Mouse (Mus musculus) right cerebral cortex, adult 2 months (tissue): ENCODE results near the gene Fas.

Source experiments
- DNase-seq, 2 experiments: peaks; one replicate each; pipeline ENCODE4 v3.0.0; 2021 to 2022; ENCODE audit warnings: low spot score in 2 of 2

Gene Fas

DNA sequence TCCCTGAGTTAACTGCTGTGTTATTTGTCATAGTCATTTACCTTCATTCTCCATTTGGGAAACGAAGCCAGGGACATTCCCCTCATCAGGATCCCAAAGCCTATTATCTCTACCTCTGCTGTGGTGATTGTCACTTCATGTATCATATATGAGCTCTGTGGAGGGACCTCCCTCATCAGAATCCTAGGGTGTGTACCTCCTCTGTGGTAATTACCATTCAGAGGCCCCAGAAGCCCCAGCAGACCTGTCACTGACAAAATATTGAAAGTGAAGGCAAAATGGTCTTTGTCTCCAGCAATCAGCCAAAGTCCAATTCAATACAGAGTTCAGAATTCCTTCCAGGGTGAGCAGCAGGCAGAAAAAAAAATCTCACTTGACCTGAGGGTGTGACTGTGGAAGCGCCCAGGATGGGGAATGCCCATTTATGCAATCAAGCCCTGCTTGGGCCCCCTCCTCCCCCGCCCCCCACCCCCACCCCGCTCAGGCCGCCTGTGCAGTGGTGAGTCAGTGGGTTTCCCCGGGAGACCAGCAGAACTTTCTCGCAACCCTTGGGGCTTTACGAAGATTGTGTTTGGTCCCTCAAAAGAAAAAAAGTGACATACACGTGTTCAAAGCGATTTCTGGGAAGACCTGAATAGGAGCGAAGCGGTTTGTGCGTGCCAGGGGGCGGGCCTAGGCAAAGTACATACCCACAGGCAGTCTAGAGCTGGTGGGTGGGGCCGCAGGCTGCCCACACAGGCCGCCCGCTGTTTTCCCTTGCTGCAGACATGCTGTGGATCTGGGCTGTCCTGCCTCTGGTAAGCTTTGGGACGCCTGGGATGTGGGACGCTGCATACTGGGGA is at the start of gene Fas:
Fas (plus strand) TSS at position 719 of the 842 bp plus-strand sequence.
- DNase-seq, result peak; percentile 6 to 13

DNA sequence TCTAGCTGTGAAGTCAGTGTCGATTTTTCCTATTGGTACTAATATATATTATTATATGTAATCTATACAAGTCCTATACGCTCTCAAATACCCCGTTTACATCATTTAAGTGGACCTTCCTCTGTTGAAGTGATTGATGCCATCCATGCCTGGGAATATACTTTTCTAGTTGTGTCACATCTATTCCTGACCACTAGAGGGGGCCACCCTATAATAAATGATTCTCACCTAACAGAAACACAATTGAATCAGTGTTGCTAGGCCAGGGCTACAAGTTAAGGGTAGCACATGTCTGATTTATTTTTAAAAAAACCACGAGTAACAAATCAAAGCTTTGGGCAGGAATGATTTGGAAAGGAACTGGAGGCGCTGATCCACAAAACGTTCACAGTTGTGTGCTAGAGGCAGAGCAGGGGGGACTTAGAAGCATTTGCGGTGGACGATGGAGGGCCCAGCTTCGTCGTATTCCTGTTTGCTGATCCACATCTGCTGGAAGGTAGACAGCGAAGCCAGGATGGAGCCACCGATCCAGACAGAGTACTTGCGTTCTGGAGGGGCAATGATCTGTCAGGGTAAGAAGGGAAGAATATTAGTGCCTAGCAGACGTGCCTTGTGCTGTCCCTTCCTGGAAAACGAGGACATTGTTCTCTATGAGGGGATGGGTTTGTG is 49.1 kb upstream of the Fas start:
- no peak for DNase-seq

DNA sequence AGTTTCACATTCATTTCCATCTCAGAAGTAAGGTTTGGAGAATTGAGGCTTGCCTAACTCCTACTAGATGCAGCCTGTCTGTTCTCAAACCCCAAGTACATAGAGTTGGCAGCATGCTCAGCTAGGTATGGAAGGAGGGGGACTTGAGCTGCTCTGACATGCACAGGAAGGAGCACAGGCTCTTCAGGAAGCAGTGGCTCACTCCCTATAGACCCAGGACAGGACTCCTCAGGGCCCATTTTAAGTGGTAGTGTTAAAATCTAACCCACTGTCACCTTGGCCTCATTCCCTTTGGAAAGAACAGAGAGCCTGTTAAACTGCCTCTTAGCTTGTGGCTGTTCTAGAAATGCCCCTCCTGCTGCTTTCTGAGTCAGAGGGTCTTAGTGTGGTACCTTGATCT is 47.5 kb upstream of the Fas start:
- DNase-seq, result no peak

DNA sequence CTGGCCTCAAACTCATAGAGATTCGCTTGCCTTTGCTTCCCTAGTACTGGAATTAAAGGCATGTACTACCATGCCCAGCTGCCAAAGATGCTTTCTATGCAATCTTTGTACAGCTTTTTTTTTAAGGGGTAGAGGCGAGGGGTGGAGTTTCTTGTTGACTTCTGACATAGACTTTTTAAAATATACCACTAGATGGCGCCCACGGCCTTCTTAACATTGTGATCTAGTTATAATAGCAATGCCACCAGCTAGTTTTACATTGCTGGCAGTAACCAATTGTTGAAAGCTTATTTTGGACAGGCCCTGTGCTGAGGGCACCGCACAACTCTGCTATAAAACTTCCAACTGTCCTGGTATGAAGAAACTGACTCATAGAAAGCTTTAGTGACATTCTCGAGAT is 46.4 kb upstream of the Fas start:
- DNase-seq, result peak in 1 of 2 experiments; percentile 71

DNA sequence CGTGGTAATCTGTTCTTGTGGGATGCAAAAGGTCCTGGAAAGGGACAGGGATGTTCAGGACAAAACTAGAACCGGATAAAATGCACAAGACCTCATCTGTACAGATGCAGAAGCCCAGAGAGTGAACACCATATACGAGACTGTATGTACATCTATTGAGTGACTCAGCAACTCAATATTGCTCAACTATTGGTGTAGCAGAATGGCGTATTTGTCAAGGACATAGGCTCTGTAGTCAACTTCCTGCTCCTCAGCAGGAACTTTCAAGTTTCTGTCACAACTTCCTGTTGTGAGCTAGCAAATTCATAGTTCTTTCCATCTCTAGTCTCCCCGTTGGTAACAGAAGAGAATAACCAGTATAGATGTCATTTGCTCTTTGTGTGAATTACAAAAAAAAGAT is 41.9 kb upstream of the Fas start:
- no peak for DNase-seq

DNA sequence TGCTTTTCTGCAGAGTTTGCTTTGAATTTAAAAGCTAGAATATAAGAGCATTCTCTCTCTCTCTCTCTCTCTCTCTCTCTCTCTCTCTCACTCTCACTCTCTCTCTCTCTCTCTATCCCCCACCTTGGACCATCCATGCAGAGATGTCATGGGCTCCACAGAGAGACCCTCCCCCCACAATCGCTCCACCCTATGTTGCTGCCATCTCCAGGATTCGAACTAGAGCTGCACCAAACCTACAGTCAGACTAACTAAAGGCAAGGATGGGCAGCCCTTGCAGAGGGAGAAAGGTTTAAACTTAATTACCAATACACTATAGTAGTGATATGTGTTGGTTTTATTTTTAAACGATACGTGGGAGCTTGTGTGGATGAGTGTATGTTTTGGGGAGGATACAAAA is 39.8 kb upstream of the Fas start:
- DNase-seq, result no peak

DNA sequence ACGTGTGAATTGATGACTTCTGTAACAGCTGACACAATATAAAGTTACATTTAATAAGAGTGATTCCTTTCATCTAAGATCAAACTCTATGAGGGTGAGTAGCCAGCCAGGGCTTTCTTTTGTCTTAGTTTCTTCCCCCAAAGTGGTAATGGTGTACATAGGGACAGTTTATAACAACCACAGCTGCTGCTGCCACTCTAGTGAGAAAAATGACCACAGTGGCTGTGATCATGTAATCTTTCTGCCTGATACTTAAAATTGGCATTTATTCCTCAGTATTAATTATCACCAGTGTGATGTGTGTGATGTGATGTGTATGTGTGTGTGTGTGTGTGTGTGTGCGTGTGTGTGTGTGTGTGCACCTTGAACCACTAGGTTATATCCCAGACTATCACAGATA is 38.6 kb upstream of the Fas start:
- no peak for DNase-seq

DNA sequence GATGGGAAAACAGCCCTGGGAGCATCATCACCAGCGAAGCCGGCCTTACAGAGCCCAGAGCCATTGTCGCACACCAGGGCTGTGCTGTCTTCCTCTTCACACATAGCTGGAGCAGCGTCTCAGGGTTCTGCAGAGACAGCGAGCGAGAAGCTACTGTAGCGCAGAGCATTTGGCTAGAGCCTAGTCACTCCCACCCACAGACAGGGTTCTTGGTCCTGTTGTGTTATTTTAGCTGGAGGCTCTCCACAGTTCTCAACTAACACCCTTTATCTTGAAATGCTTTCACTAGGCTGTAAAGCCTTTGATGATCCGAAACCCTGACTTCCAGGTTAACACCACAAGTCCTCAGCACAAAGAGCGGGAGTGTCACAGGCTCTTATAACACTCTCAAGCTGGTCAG is 38.0 kb upstream of the Fas start:
- no peak for DNase-seq

DNA sequence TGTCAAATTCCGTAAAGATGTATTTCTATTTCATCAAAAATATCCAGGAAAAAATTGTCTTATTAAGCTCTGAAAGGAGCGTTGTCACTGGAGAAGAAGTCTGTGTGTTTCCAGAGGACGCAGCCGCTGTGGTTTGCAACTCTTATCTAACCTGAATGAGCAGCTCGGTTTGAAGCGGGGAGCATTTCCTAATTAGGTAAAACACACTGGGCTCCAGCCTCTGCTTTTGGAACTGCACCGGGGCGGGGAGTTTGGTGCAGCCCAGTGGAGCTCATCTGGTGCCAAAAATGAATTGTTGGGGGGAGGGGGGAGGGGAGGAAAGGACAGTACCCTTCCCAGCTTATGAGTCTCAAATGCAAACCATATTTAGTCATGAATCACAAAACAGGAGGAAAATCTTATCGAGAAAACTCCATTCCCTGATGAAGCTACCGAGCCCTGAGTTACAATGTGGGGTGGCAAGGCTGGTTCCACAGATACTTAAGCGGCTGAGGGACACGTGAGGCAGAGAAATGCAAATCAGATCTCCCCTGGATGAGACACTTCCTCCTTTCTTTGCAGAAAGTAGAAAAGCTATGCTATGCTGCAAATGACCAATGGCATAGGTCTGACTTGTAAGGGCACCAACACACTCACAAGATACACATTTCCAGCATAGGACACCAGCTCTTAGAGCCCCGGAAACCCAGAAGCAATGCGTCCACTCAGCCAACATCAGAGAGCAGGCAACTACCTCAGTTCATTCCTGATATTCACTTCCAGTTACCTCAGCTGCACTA is 36.2 kb upstream of the Fas start:
- no peak for DNase-seq

DNA sequence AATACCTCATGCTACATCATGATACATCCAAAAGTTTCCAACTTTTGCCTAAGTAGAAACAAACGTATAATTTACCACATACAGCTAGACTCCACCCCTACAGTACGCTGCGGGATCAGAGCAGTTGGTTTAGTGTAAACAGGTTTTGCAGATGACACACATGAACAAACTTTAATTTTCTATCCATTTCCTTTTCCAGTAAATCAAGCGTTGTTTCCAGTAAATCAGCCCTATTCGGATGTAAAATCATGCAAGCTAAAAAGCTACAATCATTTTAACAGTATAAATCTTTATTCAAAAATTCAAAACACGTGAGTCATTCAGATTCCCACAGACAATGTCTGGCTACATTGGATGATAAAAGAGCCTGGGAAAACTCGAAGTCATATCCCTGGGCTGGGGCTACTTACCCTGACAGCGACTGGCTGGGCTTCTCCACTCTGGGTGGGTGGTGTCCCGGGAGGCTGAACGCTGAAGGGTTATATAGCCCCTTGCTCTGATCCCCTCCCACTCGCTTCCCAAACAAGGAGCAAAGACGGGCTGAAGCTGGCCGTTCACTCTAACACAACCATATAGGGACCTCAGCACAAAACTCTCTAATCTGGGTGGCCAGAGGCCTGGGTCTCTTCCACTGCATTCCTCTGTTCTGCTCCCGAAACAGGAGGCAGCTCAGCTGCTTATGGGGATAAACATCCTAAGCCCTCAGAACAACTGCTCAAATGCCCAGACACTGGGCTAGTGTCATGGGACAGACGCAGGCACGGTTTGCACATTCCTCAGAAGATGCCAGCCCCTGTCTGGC is 35.4 kb upstream of the Fas start, which contains the start of gene Acta2:
Acta2 (minus strand) TSS at position 711 of the 802 bp plus-strand sequence.
- no peak for DNase-seq

DNA sequence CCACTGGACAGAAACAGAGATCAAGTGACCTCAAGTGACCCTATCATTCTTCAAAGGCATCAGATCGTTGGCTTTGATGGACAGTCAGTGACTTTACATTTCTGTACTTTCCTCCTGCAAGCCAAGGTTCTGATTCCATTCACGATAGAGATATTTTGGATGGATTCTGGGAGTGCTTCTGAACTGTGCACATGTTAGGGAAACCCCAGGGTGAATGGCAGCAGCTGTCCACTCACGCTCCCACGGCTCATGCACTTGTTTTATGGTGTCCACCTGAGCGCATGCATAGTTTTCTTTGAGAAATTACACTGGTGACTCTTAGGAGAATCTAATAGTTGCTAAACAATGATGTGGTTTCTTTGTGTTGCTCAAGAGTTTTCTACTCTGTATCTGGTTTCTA is 34.3 kb upstream of the Fas start:
- DNase-seq, result no peak

DNA sequence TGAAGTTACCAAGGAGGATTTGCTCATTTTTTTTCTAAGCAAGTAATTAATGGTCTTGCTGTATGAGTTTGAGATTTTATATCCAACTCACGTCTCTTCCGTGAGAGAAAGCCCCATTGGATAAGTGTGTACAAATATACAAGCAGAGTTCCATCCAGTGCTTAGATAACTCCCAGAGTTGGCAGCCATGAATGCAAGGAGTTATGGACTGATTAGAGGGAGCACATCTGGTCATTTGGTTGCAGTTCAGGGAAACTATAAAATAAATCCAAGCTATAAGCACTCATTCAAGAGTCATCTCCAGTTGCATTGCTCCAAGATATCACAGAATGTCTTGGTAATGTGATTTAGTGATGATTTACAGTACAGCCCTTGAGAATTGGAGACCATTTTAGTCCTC is 33.5 kb upstream of the Fas start:
- DNase-seq, result no peak

DNA sequence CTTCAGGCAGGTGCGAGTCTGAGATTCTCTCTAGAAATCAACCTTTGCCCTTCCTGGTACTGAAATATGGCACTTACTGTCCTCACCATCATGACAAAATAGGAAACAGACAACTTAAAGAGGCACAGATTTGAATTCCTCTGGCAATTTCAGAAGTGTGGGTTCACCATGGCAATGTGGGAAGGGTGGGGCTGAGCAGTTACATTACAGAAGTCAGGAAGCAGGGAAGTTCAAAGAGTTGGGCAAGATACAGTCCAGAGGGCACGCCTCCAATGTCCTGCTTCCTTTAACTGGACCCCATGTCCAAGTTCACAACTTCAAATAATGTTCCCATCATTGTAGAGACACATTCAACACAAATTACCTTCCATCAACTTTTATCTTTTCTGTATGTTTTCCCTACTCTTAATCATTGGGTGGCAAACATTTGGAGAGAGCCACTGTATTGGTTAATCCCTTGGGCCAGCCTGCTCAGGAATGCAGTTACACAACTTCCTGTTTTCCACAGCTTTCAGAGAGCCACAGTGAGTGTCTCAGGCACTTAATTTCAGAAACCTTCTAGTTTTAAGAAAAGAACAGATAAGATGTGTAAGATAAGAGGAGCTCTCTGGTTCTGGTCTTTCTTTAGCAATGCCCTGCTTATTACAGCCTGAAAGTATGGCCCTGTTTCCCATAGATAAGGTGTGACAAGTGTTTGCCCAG is 28.0 kb upstream of the Fas start:
- no peak for DNase-seq

DNA sequence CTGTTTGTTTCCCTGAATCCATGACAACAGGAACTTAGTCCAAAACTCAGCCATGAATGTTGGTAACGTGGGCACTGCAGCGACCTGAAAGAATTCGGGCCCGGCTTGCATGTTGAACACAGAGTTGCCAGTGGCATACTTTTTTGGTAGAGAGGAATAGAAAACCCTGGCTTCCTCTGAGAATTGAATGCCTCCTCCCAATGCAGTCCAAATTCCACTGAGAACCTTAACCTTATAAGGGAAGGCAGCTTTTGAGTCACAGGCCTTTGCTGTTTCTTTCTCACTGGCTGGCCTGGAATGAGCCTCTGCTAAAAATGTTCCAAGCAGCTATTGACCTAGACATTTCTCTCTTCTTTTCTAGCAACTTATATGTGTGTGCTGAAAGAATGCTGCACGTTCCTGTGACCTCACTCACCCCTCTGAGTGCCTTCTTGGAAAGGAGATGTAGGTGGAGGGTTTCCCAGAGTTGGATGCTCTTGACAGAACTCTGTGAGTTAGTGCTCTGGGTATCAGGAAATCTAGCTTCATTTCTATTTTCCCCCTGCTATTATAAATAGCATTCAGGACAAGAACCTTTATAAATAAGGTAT is 24.8 kb upstream of the Fas start:
- DNase-seq, result no peak

DNA sequence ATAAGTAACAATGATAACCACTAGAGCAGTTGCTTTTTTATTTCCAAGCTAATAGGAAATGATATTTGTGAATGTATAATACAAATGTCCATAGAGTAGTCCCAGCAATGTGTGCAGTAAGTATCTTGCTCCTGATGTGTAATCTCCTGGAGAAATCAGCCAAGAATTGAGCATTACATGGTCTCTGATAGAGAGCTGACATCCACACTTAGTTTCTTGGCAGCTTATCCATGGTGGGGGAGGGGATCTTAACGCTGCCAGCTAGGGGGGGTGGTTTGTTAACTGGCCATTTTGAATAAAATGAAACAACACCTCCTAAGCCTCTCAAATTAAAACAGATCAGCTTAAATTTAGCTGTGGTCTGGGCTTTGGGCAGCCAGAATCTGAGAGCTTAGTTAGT is 21.5 kb upstream of the Fas start:
- no peak for DNase-seq

DNA sequence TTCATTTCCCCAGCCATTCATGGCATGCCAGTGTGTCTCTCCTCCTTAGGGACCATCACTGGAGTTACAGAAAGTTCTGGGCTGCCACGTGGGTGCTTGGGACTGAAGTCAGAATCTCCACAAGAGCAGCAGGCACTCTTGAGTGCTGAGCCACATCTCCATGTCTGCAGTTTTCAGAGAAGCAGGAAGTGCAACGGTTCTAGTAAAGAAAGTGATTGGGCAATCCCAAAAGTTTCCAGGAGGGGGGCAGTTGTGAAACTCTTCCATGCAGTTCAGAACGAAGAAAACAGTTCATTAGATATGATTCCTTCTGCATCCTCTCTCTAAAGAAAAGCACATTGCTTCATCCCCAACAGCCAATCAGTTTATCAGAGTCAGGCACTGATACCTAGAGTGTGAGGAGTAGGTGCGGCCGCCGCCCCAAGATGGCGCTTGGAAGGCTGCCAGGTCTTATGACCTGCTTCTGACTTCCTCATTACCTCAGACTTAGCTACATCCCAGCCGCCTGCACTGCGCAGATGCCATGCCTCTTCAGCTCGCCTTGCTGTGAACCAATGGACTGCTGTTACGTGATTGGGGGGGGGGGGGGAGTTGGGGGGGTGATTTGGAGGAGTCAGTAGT is 20.2 kb upstream of the Fas start:
- DNase-seq, result no peak

DNA sequence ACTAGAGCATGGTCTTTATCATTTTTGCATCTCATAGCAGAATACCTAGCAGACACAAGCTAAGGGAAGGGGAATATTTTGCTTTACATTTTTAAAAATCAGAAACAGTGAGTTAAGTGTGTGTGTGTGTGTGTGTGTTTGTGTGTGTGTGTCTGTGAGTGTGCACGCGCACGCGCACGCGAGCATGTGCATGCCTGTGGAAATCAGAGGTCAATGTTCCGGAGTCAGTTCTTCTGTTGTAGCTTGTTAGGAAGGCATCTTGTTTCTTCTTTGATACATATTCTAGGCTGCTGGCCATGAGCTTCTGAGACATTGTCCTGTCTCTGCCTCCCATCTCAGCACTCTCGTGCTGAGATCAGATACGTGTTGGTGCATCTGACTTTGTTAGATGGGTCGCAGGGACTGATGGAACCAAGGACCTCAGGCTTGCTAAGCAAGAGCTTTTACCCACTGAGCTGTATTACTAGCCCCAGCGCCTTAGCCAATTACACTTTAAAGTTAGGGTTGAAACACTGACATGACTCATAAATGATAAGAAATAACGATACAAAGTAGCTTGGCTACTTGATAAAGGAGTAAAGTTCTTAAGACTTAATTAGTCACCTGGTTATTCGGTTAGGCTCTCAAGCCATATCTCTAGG is 19.5 kb upstream of the Fas start:
- no peak for DNase-seq

DNA sequence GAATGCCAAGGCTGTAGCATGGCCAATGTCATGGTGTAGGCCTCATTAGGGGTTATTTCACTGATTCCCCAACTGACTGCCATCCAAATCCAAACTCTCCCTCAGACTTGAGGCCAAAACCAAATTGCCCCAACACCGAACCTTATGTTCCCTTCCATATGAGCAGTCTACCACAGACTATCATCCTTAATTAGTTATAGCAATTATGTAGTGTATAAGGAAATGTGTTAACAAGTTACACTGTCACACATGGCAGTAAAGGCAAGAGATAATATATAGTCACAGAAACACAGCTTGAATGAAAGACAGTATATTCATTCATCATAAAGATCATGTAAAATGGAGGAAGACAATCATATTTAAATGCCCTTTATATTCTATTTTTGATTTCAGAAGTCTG is 17.4 kb upstream of the Fas start:
- DNase-seq, result no peak

DNA sequence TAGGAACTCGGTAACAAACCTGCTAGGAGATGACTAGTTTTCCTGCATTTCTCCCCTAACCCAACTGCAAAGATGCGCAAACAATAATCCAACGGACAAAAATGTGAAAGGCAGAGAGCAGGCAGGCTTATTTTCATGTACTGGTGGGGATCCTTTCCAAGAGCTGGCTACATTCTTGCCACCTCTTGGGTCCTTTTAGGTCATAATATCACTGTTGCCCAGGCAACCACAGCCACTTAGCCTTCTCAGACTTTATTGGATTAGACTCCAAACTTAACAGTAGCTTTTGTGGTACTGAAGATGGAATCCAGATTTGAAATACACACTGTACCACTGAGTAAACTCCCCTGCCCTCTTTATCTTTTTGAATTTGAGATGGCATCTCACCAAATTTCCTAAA is 12.4 kb upstream of the Fas start:
- no peak for DNase-seq

DNA sequence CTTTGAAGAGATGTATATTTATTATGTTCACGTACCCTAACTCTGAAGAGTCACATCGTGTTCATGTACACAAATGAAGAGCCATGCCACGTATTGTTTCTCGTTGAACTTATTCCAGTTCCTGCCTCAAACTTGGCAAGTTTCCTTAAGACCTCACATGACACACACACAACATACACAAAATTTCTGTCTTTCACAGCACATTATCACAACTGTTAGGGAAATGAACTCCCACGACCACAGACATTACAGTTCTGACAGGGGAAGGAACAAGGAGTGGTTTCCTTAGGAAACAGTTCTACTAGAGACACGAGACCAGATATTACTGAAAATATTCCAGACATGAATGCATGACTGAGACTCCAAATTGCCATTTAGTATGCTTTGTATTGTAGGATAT is 6.9 kb upstream of the Fas start:
- no peak for DNase-seq
